Mouse (Mus musculus) left cerebral cortex, postnatal 10 days (tissue): Measurements from ENCODE around the gene Arfgef2. TPM values are rescaled to one million over a fixed set of nuclear protein-coding genes. Genes with fewer than 3 reads are reported as not detected.

Experiments
- DNase-seq, 2 experiments: peaks; one replicate each; pipeline ENCODE4 v3.0.0; 2021 to 2022; ENCODE audit warnings: low spot score in 2 of 2, mixed read lengths in 1 of 2; ENCODE audit errors: extremely low spot score in 1 of 2
- intact Hi-C: fragments of 180-260 bp; cut with DNase I; formaldehyde crosslinking; loops from one replicate; pipeline ENCODE4 v1.15.1; 2025
- total RNA-seq, 2 experiments: library from RNA; stranded (reverse); gene quantifications; 2 replicates each; pipeline ENCODE4 v1.2.3; 2021

Gene Arfgef2
- total RNA-seq, 2 experiments from 2014 or later = 39.5 to 44.2 TPM

DNA sequence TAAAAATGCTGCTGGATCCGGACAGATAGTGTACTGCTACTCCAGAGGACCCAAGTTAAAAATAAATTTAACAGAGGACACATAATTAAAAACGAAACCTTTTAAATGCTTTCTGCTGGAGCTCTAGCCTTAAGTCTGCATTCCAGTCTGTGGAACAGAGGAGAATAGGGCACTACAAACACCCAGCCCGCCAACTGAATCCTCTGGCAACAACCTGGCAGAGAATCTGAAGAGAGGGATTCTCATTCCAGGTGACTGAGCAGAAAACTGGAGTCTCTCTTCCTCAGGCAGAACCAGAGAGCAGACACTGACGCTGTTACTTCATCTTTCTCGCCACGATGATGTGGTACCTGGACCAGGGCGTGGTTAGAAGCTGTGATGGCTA is 4.9 kb upstream of the Arfgef2 start:
- intact Hi-C loops = no loop called here
- no peak for DNase-seq

DNA sequence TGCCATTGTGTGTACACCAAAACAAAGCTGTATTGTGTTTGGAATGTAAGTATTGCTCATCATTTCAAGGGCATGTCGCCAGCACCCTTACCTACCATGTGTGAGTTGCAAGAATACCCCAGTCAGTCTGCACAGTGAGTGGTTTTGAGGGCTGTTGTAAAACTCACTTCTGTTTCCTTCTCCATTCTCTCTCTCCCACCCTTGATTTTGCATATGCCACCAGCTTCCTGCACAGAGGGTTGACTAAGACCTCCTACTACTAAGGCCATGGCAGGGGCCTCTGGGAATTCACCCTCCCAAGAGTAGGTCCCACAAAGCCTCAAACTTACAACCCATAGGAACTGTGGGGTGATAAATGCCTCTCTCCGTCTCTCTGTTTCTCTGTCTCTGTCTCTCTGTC is 4.0 kb upstream of the Arfgef2 start:
- intact Hi-C loops = no loop called here

DNA sequence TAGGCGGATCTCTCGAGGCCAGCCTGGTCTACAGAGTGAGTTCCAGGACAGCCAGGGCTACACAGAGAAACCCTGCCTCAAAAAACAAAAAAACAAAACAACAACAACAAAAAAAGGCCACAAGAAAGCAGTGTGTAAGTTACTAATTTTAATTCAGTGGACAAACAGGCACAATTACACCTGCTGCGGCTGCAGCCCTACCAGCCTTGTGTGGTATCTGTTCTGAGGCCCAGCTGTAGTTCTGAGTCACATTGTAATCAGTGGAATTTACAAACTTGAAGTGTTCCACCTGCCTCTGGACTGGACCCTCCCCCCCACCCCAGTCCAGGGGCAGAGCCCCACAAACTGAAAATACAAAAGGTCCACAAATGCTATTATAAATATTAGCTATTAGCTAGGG is 2.1 kb upstream of the Arfgef2 start:
- DNase-seq = no peak
- intact Hi-C loops = no loop called here

More for the DNA sequence above, 4.0 kb upstream of the Arfgef2 start:
- no peak for DNase-seq

DNA sequence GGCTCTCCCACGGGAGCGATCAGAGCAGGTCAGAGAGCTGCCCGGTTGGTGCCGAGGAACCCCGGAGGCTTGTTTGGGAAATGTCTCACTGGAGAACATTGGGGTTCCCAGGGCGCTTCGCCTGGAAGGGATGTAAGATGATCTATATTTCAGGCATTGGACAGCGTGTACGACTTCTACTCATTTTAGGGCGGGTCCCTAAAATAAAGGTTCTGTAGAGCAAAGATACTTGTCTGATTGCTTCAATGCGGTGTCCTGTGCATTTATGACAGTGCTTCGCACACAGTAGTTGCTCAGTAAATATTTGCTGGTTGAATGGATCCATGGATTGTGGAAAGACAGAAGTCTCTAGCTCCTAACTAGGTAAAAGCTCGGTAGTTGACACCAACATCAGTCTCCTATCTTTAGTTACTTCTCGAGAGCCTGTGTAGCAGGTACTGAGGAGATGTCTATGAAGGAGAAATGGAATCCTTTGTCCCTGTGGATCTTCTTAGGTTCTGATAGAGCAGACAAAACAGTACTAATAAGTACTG is 851 bp downstream of the Arfgef2 start:
- DNase-seq = no peak
- intact Hi-C loops = no loop called here

DNA sequence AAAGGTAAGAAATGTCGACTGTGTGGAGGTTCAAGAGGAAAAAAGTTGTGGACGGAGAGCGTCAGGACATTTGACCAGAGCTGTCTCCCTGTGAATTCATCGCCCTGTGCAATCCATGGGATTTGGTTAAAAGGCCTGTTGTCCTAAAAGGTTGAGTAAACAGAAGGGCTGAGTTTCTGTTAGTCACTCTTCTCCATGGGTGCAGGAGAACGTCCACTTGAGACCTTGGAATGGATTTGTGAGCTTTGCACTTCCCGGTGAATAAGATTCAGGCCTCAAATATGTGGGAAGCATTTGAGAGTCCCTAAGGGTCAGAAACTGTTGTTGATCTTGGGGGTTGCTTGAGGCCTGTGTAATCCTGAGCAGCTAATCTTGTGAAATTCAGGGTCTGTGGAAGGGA is 1.4 kb downstream of the Arfgef2 start:
- no peak for DNase-seq
- intact Hi-C loops = no loop called here

DNA sequence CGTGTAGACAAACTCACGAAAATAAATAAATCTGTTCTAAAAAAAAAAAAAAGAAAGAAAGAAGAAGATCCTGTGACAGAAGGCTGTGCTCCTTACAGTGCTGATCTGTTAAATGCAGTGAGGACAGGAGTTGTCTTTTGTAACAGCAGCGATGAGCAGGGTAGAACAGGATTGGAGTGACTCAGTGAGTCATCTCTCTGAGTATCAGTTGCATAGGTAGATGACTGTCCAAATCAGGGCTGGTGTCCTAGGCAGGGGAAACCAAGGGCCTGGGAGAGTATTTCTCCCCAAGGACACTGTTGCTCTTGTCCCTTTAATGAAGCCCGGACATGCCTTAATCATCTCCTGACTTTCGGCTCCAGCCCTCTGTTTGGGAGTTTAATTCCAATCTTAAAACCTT is 4.1 kb downstream of the Arfgef2 start:
- intact Hi-C loops = no loop called here
- DNase-seq = no peak

DNA sequence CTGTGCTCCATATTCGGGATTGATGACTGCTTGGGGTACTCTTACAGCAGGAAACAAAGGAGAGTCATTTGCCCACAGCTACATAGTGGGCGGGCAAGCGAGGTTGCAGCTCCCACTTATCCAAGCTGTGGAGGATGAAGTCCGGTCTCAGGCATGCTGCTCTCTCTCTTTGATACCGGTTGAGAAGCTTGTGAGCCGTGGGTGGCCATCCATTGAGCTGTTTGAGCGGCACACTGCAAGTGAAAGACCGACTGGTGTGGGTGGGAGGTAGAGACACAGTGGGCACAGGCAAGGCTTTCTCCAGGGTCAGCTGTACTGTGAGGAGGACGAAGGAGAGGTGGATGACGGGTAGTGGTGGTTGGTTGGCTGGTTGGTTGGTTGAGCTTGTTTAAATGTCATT is 5.4 kb downstream of the Arfgef2 start:
- intact Hi-C loops = no loop called here

DNA sequence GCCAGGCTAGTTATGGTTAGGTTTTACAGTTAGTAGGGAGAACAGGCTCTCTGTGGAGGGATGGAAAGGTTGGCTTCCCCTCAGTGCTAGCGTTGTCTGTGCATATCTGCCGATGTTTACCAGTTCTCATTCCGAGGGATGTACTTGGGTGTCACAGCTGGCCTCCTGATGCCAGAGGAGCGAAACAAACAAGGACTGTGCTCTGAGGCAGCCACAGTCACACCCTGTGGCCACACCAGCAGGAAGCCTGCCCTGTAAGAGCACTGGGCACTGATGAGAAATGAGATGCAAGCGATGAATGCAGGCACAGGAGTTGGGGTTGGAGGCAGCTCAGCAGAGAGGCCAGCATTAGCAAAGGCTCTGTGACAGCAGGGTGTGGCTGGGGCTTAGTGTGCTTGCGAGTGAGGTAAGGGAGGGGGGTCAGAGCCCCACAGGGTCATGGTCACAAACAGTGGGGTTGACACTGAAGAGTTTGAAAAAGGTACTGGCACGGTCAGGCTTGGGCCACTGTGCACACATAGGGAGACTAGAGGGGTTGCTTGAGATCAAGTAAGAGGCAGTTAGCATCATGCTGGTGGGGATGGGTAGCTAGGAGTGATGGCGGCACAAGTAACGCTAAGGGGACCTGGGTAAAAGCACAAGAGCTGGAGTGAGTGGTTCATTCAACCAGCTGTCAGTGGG is 13.2 kb downstream of the Arfgef2 start:
- intact Hi-C loops = no loop called here
- DNase-seq = no peak

More for the DNA sequence above, 5.4 kb downstream of the Arfgef2 start:
- no peak for DNase-seq

DNA sequence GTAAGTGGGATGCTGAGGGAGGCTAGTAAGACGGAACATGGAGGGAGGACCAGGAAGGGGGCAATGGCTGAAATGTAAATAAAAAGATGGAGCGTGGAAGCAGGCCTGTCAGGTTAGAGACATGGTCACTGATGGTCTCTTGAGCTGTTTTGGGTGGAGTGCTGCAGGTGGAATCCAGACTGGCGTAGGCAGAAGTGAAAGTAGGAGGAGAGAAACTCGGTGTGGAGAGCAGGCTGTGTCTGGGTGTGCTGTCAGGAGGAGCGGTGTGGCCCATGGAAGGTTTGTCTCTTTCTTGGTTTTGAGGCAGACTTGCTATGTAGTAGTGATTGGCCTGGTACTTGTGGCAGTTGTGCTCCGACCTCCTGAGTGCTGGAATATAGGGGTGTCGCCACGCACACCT is 14.5 kb downstream of the Arfgef2 start:
- intact Hi-C loops = no loop called here
- no peak for DNase-seq

DNA sequence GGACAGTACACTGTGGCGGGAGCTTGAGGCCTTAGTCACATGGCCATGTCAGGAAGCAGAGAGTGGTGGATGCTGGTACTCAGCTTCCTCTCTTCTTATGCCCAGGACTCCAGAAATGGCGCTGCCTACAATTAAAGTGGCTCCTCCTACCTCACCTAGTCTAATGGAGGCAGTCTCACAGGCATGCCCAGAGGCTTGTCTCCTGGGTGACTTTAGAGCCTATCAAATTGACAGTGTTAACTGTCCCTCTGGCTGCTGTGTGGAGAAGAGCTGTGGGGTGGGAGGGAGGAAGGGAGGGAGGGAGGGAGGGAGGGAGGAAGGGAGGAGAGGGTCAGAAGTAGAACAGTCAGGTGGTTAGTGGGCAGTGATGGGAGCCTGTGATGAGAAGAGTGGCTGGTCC is 15.5 kb downstream of the Arfgef2 start:
- intact Hi-C loops = no loop called here
- DNase-seq = no peak

DNA sequence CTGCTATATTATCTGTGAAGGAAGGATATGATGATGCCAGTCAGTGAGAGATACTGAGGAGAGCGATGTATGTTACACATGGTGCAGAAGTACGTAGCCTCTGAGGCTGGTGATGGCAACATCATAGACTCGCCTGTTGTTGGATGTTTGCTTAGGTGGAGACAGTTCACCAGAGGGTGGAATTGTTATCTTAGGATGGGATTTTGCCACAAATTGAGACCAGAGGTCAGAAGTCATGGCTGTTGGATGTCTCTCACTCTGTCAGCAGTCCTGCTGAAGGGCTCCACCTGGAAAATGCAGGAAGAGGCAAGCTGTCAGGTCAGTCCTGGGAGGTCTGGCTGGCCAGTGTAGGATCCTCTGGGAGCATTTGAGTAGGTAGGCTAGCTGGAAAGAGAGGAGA is 16.0 kb downstream of the Arfgef2 start:
- DNase-seq = no peak
- intact Hi-C loops = no loop called here

DNA sequence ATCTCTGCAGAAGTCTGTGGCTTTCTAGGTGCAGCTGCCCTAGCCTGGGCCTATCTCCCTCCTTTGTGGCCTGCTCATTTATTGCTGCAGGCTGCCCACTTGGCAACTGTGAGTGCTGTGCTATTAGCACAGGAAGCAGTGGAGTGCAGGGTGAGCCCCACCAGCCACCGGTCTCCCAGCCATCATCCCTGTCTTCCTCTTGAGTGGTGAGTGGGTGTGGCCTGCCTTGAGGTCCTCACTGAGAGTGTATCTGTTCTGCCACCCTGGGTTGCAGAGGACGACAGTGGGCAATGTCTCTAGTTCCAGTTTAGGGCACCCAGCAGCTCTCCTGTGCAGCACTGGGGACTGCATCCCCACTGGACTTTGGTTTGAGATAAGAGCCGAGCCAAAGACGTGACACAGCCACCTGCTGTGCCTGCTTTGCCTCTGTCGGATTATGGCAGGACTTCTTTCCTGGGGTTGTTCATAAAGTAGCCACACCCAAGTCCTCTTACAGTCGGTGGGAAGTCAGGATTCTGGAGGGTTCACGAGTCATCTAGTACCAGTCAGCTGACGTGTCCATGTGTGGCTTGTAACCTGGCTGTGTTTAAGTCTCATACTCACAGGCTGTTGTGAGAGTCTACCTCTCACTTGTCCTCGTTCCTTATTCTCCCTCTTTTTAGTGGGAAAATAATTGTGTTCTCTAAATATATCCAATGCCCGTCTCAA is 16.9 kb downstream of the Arfgef2 start:
- intact Hi-C loops = no loop called here
- DNase-seq = no peak

DNA sequence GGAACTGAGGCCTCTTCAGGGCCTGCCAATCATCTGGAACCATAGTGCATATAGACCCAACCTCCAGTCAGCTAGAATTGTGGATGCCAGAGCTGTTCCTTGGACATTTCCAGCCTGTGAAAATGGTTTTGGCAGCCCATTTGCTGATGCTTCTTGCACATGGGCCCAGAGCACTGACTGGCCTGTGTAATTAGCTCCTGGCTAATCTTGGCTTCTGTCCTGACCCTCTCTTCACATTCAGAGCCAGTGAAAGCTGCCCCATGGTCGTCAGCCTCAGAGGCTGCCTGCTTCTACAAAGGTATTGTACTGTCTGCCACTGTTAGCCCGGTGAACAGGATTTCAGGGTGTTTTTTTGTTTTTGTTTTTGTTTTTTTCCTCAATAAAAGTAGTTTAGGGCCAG is 17.5 kb downstream of the Arfgef2 start:
- intact Hi-C loops = no loop called here
- DNase-seq = no peak

DNA sequence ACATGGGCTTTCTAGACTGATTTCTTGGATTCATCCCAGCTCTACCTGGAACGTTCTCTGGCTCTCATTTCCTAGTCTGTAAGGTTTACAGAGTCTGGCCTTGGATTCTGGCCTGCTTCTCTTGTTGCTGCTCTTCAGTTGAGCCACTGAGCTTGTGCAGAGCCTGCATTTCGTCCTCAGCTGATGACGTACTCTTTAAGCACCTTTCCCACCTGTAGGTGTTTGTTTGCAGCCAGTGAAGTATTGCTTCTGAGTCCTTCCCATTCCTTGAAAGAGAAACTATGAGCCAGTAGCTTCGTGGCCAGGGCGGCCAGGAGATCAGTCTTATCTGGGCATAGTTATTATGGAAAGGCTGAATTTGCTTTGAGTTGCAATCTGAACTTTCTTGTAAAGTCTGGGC is 19.0 kb downstream of the Arfgef2 start:
- no peak for DNase-seq
- intact Hi-C loops = no loop called here

DNA sequence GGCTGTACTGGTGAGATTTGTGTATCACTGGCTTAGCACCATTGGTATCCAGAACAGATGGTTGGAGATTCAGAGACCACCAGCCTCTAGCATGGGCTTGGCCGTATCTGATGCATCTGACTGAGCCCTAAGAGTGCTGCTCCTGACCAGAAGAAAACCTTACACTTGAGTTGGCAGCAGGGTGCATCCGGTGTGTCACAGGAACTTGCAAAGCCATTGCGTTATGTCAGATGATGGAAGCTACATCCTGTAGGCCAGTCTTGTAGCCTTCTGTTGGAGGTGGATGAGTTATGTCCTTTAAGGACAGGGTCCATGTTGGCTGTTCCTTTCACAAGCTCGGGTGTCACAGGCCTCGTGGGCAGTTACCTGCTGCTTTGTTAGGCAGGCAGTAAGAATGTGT is 19.6 kb downstream of the Arfgef2 start:
- intact Hi-C loops = no loop called here
- no peak for DNase-seq

DNA sequence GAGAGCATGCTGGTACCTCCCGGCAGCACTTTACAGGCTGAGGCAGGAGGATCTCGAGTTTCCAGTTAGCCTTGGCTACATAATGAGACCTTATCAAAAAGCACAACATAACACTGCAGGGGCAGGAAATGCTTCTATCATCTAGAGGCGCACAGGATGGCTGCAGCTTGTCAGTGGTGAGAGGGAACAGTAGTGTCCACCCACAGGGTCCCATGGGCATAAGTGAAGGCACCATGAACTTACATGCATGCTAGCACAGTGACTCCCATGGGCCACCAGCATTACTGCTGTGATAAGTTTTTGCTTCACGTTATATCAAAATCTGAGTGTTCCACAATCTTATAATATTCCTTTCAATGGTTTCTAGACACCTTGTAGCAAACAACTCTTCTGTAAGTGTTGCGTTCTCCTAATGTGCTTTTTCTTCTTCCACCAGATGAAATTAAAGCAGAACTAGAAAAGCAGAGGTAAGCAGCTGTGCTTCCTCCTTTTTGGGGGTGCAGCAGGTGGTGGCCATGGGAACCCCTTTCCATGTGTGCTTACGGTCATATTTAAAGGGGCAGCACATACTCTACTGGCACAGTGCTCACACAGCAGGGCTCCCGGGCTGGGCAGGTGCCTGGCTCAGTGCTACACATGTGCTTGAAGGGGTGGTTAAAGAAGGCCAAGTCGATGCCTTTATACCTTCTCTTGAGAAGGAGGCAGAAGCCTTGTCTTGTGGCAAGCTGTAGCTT is 21.3 kb downstream of the Arfgef2 start:
- intact Hi-C loops = no loop called here
- no peak for DNase-seq

DNA sequence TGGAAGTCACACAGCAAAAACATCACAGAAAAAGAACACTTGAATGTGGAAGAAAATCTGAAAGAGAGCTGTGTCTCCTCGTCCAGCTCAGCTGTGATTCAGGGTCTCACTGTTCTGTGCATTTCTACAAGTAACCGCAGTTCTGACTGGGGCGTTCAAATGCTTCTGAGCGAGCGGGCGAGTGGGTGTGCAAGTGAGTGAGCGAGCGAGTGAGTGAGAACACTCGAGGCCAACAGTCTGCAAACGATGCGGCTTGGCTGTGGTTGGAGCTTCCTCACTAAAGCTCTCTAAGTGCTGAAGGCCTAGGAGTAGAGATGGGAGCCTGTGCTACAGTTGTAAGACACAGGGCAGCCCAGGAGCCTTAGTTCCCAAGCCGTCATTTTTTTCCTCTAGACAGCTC is 22.9 kb downstream of the Arfgef2 start:
- intact Hi-C loops = no loop called here
- DNase-seq = no peak

DNA sequence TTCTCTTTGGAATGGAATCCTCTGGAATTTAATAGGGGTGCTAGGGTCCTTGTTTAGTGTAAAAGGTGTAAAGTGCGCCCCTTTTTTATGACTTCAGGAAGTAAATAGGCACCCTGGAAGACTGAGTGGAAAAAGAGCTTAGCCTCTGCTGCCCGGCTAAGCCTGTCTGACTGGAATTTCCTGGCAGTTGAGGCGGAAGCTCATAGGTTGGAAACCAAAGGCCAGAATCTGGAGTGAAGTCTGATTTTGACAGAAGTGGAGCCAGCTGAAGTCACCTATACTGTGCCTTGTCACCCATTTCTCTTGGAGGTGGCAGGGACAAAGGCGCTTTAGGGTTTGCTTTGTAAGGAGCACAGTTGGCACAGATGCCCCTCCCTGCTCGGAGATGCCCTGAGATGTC is 25.0 kb downstream of the Arfgef2 start:
- DNase-seq = no peak
- intact Hi-C loops = no loop called here

DNA sequence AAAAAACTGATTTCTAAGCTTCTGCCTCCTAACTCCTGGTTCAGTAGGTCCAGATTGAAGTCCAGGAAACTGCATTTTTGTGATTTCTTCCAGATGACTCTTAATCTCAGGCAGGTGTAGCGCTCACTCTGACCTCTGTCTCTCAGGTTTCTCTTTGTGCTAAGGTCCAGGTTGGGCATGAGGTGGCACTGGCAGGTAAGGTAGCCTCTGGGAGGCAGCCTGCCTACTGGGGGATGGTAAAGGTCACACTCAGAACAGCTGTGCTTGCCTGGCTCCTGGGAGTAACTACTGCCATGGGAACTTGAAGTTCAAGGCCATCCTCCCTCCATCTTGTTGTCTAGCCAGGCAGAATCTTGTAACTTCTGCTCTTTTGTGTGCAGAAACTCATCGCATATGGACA is 28.7 kb downstream of the Arfgef2 start:
- intact Hi-C loops = no loop called here

DNA sequence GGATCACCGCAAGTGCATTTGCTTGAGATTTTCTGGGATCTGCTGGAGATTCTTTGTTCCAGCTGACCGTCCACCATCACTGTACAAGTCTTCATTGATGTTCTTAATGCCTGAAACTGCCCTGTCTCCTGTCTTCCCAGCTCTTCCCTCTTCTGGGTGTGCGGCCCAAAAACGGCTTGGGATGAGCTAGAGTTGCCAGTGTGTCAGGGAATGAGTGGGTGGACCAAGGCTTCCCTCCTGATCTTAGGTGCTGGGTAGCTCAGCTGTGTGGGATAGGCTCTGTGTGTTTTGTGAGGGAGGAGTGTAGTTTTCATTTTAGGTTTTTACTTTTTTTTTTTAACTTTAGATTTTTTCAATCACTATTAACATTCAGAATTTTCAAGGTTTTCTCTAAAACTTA is 29.4 kb downstream of the Arfgef2 start:
- intact Hi-C loops = no loop called here
- DNase-seq = no peak

More for the DNA sequence above, 28.7 kb downstream of the Arfgef2 start:
- DNase-seq = no peak
